Mouse (Mus musculus): ENCODE measurements around the gene Smim15.

DNA sequence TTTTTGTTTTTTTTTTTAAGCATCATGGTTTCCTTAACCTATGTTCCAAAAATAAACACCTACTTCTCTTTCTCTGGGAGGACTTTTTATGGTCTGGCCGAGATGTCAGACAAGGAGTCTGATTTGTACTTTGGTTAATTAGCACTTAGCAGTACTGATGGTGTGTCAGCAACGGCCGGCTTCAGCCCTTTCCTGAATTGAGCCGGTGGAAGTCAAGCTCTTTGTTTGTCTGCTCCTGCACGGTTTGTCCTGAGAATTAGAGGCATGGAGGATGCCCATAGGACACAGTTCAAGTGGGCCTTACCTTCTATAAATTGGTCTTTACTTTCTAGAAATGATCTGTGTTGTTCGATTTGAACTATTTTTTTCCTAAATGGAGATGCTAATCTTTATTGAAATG is 2.6 kb downstream of the Smim15 start:
- TF ChIP-seq GATA1 (IDR thresholded peaks at IDR 0.05; ENCODE audit: borderline replicate concordance, low read length) (no peak), FLI1 (IDR thresholded peaks at IDR 0.05; ENCODE audit: low read length) (no peak)

All from megakaryocyte, embryonic 14.5 days (primary cell).